Mouse (Mus musculus): Measurements from ENCODE around the gene Cdh4. TPM values are rescaled to one million over a fixed set of nuclear protein-coding genes. Genes with fewer than 3 reads are reported as not detected.
A peak's percentile ranks its signal among the peaks of the same experiment; 100 is the strongest.

The Cdh4 gene
- total RNA-seq, 2 experiments from 2014 or later = 2.6 to 4.3 TPM

DNA sequence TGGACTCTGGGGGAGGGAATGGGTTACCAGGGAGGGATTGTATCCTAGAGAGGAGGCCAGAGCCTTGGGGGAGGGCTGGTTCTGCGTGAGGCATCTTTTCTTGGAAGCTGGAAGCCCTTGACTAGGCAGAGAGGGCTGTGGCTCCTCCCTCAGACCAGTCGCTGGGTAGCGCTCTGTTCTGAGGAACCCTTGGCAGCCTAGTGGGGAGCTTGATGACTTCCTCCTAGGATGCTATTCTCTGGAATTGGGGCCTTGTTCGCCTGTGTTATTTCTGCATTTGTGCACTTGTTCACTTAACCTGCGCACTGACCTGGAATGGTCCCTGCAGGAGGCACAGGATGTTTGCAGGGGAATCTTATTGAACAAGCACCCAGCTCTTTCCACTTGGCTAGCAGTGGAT is 149.4 kb downstream of the Cdh4 start:
- no peak for DNase-seq (ENCODE audit: low spot score in 2 of 2)

GRCm38 (mm10) chr2:179595013-179595412 is 152.8 kb downstream of the Cdh4 start:
- no peak for DNase-seq (ENCODE audit: low spot score in 2 of 2)

GRCm38 (mm10) chr2:179598886-179599285 is 156.7 kb downstream of the Cdh4 start:
- no peak for DNase-seq (ENCODE audit: low spot score in 2 of 2)

DNA sequence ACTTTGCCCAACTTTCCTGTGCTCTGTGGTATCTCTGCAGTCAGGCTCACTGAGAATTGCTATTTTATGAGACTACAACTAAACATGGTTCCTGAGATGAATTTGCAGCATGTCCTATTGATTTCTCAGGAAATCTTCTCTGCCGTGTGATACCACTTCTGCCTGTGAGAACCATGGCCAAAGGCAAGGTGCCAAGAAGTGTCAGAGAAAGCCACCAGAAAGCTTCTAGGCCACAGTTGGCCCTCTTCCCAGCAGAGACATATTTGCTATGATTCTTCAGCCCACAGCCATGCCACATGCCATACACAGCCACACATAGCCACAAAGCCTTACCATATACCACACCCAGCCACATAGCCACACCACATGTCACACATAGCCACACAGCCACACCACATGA is 157.7 kb downstream of the Cdh4 start:
- DNase-seq (ENCODE audit: low spot score in 2 of 2) = peak in 1 of 2 experiments; percentile 14

DNA sequence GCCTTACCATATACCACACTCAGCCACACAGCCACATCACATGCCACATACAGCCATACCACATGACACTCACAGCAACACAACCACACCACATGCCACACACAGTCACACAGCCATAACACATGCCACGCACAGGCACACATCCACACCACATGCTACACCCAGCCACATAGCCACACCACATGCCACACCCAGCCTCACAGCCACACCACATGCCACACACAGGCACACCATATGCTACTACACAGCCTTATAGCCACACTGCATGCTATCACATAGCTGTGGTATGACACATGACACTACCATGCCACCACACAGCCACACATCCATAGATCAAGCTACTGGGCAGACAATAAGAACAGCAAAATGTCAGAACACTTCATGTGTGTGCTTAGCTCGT is 158.1 kb downstream of the Cdh4 start:
- DNase-seq (ENCODE audit: low spot score in 2 of 2) = no peak

GRCm38 (mm10) chr2:179601167-179601566 is 158.9 kb downstream of the Cdh4 start:
- DNase-seq (ENCODE audit: low spot score in 2 of 2) = no peak

DNA sequence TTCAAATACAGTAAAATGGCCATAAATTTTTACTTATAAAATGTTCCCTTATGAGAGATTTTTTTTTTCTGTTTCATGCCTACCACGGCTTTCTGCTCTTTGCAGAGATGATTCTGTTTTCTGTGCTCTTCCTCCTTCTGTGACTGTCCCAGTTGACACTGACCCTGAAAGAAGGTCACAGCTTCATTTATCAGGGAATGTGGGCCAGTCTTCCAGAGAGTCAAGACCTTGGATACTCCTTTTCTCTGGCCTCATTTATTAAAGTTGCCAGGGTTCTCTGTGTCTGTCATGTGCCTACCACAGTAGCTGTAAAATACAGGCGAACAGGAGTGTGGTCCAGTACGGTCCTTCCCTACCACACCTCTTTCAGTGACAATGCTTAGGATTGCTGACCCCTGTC is 162.5 kb downstream of the Cdh4 start:
- no peak for DNase-seq (ENCODE audit: low spot score in 2 of 2)

- no peak for DNase-seq (ENCODE audit: low spot score in 2 of 2)
These were observed 163.0 kb downstream of the Cdh4 start for GRCm38 (mm10) chr2:179605255-179605654.

DNA sequence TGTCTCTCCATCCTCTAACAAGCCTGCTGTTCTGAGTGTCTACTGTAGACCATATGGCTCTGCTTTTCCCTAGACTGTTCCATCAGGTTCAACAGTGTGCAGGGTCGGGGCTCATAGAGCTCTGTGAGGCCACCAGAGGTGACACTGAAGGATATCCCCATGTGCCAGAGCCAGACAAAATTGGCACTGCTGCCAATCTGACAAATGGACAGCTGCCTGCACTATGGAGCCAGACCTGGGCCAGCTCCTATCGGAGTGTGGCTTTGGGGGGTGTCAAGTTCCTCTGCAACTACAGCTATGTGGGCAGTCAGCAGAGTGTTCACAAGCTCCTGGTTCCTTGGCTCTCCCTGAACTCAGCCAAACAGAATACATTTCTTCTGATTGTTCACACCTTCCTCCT is 164.1 kb downstream of the Cdh4 start:
- no peak for DNase-seq (ENCODE audit: low spot score in 2 of 2)

- DNase-seq (ENCODE audit: low spot score in 2 of 2) = no peak
These were observed 173.7 kb downstream of the Cdh4 start for GRCm38 (mm10) chr2:179615906-179616305.

GRCm38 (mm10) chr2:179623643-179624473 is 181.6 kb downstream of the Cdh4 start:
- DNase-seq (ENCODE audit: low spot score in 2 of 2) = no peak

- no peak for DNase-seq (ENCODE audit: low spot score in 2 of 2)
These were observed 185.3 kb downstream of the Cdh4 start for GRCm38 (mm10) chr2:179627563-179627962.

- DNase-seq (ENCODE audit: low spot score in 2 of 2) = no peak
These were observed 188.5 kb downstream of the Cdh4 start for GRCm38 (mm10) chr2:179630720-179631119.

DNA sequence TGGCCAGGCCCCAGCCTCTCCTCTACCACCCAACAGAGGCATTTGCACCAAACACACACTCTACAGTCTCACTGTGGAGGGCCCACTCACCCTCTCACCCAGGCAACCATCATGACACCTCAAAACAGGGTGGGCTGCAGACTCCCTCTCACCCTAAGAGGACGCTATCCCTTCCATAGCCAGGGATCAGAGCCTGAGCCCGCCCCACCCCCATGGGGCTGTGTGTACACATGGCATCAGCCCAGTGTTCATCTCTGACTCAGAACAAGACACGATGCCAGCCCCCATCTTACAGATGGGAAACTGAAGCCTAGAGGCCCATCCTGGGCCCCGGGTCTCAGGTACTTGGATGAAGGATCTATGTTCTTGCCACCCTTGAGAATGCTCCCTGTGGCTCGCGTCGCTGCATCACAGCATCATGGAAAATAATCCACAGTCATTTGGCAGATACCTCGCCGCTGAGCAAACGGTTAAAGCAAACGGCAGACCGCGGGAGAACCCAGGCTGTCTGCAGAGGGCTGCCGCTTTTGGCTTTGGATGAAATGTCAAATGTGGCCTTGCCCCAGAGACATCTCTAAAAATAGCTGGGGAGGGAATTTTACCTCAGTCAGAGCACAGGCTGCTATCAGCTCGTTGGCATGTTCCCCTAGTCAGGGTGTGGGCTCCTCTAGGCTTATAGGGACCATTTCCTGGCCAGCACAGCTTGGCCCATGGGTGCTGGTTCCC is 198.5 kb downstream of the Cdh4 start:
- DNase-seq (ENCODE audit: low spot score in 2 of 2) = no peak

GRCm38 (mm10) chr2:179648573-179649263 is 206.5 kb downstream of the Cdh4 start:
- no peak for DNase-seq (ENCODE audit: low spot score in 2 of 2)

DNA sequence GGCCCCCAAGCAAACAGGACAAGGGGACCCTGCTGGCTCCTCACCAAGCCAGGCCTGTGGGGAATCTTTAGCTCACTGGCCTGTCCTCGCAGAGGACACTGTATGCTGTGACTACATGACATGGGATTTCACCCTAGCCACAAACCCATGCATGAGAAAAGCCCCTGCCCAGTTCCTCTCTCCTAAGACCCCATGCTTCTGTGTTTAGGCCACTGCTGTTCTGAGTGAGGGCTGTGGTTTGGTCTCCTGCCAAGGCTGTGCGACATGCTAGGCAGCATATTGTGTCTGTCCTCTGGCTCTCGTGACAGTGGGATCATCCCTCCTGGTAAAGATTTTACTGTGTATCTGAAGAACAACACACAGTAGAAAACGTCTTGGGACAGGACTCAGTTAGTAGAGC is 207.1 kb downstream of the Cdh4 start:
- no peak for DNase-seq (ENCODE audit: low spot score in 2 of 2)

GRCm38 (mm10) chr2:179650168-179650567 is 207.9 kb downstream of the Cdh4 start:
- no peak for DNase-seq (ENCODE audit: low spot score in 2 of 2)

DNA sequence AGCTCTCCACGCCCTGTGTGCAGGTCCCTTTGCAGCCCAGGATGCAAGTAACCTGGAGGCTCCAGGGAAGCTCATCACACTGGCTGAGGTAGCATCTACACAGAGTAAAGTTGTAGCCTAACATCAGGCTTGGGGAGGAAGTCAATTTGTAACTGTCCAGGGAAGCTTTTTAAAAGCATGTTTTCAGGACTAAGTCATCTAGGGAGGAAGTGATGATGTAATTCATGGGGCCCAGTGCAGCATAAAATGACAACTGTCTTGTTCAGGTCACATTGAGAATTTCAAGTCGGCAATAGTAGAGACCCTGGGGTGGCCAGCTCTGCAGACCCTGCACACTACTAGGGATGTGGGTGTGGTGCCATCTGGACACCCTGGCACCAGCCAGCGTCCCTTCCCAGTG is 213.3 kb downstream of the Cdh4 start:
- DNase-seq (ENCODE audit: low spot score in 2 of 2) = no peak

DNA sequence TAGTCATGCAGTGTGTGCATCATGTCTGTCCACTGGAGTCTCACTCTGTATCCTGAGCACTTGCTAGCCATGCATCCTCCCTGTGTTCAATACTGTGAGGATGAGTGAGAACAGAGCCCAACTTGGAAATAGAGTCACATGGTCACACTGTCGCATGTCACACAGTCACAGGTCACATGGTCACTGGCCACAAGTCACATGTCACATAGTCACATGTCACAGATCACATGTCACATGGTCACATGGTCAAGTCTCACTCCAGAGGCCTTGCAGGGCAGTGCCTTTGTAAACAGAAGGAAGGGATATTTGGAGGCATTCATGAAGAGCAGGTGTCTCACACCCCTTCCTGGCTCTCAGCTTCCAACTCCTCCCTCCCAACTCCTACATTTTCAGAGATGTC is 217.0 kb downstream of the Cdh4 start:
- DNase-seq (ENCODE audit: low spot score in 2 of 2) = no peak

- peak in 1 of 2 experiments; percentile 11 for DNase-seq (ENCODE audit: low spot score in 2 of 2)
These were observed 219.9 kb downstream of the Cdh4 start for GRCm38 (mm10) chr2:179661998-179662714.

GRCm38 (mm10) chr2:179662739-179663138 is 220.5 kb downstream of the Cdh4 start:
- no peak for DNase-seq (ENCODE audit: low spot score in 2 of 2)

Measured in adrenal gland, adult 18-20 months (tissue).